Comparison of ENCODE assay signal across 13 mouse cellular contexts in the genomic region with DNA sequence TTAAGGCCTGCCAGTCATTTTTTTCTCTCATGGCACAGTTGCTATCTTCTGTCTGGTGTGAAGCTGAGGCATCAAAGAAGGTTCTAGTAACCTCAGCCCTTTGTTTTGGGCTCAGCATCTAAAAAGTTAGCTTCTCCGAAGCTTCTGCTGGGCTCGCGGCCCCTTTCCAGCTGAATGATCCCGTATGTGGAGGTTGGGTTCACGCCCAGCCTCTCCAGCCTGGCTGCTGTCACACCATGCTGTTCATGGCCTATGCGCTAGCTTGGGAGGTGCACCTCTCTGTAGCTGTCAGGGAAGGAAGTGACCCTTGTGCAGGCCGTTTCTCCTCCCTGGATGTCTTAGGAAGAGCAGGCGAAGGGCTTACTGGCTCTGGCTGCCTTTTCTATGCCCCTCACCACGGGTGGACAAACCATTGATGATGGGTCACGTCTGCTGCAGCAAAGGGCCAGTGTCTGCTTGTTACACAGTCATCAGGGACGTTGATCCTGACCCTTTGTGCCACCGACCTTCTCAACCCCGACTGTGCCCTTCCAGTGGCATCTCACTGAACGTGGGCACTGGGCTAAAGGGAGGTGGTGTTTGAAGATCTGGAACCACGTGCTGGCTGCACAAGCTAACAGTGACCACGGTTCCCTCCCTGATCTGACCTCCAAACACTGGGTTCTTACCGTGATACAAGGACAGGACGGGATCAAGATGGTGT. TPM values are rescaled to one million over a fixed set of nuclear protein-coding genes. Genes with fewer than 3 reads are reported as not detected.
DNase-seq lines count a peak whose midpoint lies in the region; ATAC-seq and TF ChIP-seq lines count a peak whose summit lies in the region.
"Had no signal": no experiment of that assay in that cellular context is flagged by ENCODE, and none has a peak within 500 bp of the region (broad histone marks: within the 10 kb centered on the region; RNA-seq: fewer than 3 reads in every experiment).

No protein-coding gene starts in this region.

- no peaks in the 10 kb centered on the region for H3K9me3 ChIP-seq in hindbrain, embryonic 10.5 days
- H3K9me3 ChIP-seq in hindbrain, embryonic 11.5 days (ENCODE audit: control insufficient read depth, low read length): no peaks in the 10 kb centered on the region
- no peaks in the 10 kb centered on the region for H3K9me3 ChIP-seq in embryonic facial prominence, embryonic 10.5 days
- H3K9me3 ChIP-seq in hindbrain, postnatal 0 days (ENCODE audit: low read length): no peaks in the 10 kb centered on the region
- H3K9me3 ChIP-seq: liver, embryonic 12.5 days had no signal

- no peak for TF ChIP-seq CTCF in hindbrain, postnatal 0 days (IDR thresholded peaks at IDR 0.05; ENCODE audit: low read depth)

- 69% methylated on average over 18 of the region's 18 CpGs for WGBS in hindbrain, embryonic 10.5 days
- 69% methylated on average over 18 of the region's 18 CpGs for WGBS in hindbrain, embryonic 11.5 days
- WGBS in embryonic facial prominence, embryonic 10.5 days: 78% methylated on average over 18 of the region's 18 CpGs
- 53% methylated on average over 18 of the region's 18 CpGs for WGBS in hindbrain, postnatal 0 days

- ATAC-seq in hindbrain, embryonic 11.5 days (ENCODE audit: low FRiP score): no peak
- no peak; the same call in 1 of the 2 replicates for ATAC-seq in hindbrain, postnatal 0 days
- ATAC-seq in monocyte, adult 5-6 weeks (replicated peaks; ENCODE audit: insufficient number of reproducible peaks, low FRiP score, low TSS enrichment, poor library complexity, severe bottlenecking): no peak
- ATAC-seq: liver, embryonic 12.5 days had no signal

- no peak overlapping the region for H3K4me3 ChIP-seq in hindbrain, embryonic 10.5 days
- no peak overlapping the region for H3K4me3 ChIP-seq in hindbrain, embryonic 11.5 days (ENCODE audit: low read depth, low read length)
- H3K4me3 ChIP-seq in embryonic facial prominence, embryonic 10.5 days: no peak overlapping the region
- H3K4me3 ChIP-seq in hindbrain, postnatal 0 days (ENCODE audit: low read length): no peak overlapping the region
- H3K4me3 ChIP-seq: liver, embryonic 12.5 days had no signal

- DNase-seq in hindbrain, embryonic 10.5 days (ENCODE audit: low spot score): no peak
- DNase-seq in hindbrain, embryonic 11.5 days (ENCODE audit: low spot score): no peak
- DNase-seq in 416B (ENCODE audit: low read depth): peak; percentile 31
- DNase-seq in embryonic facial prominence, embryonic 10.5 days (ENCODE audit: low spot score): no peak
- DNase-seq in hindbrain, postnatal 0 days (ENCODE audit: low spot score): peak; percentile 38
- DNase-seq in urinary bladder, postnatal 14 days (ENCODE audit: low spot score): no peak
- DNase-seq in cerebellum, adult 11-12 months: no peak
- DNase-seq: adrenal gland, postnatal 14 days; cerebellum, postnatal 25 days; thymus, postnatal 25 days had no signal

- H3K27ac ChIP-seq in hindbrain, embryonic 10.5 days: peak overlapping the region; percentile 46
- H3K27ac ChIP-seq in hindbrain, embryonic 11.5 days (ENCODE audit: low read depth, low read length): no peak overlapping the region
- H3K27ac ChIP-seq in embryonic facial prominence, embryonic 10.5 days (replicated peaks): peak overlapping the region; percentile 8; the same call in 1 of the 2 replicates
- peak overlapping the region; percentile 41 for H3K27ac ChIP-seq in hindbrain, postnatal 0 days
- H3K27ac ChIP-seq: kidney, postnatal 0 days; liver, embryonic 12.5 days had no signal

- no peaks in the 10 kb centered on the region for H3K27me3 ChIP-seq in hindbrain, embryonic 10.5 days (ENCODE audit: insufficient read depth, poor library complexity, severe bottlenecking)
- no peaks in the 10 kb centered on the region for H3K27me3 ChIP-seq in hindbrain, embryonic 11.5 days (ENCODE audit: control insufficient read depth, insufficient read depth, low read length)
- no peaks in the 10 kb centered on the region for H3K27me3 ChIP-seq in embryonic facial prominence, embryonic 10.5 days (replicated peaks; ENCODE audit: low read depth, poor library complexity, severe bottlenecking)
- H3K27me3 ChIP-seq in hindbrain, postnatal 0 days (ENCODE audit: insufficient read depth, low read length): no peaks in the 10 kb centered on the region
- H3K27me3 ChIP-seq: liver, embryonic 12.5 days had no signal

- H3K4me2 ChIP-seq in hindbrain, embryonic 11.5 days (replicated peaks; ENCODE audit: low read depth, low read length): no peak overlapping the region
- no peak overlapping the region for H3K4me2 ChIP-seq in hindbrain, postnatal 0 days (ENCODE audit: low read depth, low read length)
- H3K4me2 ChIP-seq: liver, embryonic 12.5 days had no signal

- no peak overlapping the region for H3K9ac ChIP-seq in hindbrain, embryonic 11.5 days (ENCODE audit: low read depth, low read length)
- no peak overlapping the region for H3K9ac ChIP-seq in hindbrain, postnatal 0 days (replicated peaks; ENCODE audit: low read length)
- H3K9ac ChIP-seq: liver, embryonic 12.5 days had no signal

- no peaks in the 10 kb centered on the region for H3K36me3 ChIP-seq in hindbrain, embryonic 10.5 days
- H3K36me3 ChIP-seq in hindbrain, embryonic 11.5 days (ENCODE audit: control insufficient read depth, insufficient read depth, low read length): no peaks in the 10 kb centered on the region
- no peaks in the 10 kb centered on the region for H3K36me3 ChIP-seq in embryonic facial prominence, embryonic 10.5 days (replicated peaks)
- H3K36me3 ChIP-seq in hindbrain, postnatal 0 days (ENCODE audit: insufficient read depth, low read length): no peaks in the 10 kb centered on the region
- H3K36me3 ChIP-seq: liver, embryonic 12.5 days had no signal

- H3K4me1 ChIP-seq in hindbrain, embryonic 10.5 days (replicated peaks): peaks cover 80% of the 10 kb centered on the region
- 0 out of 2 replicates have a peak, but pooled peaks cover 8% of the 10 kb centered on the region for H3K4me1 ChIP-seq in hindbrain, embryonic 11.5 days (replicated peaks; ENCODE audit: control insufficient read depth, insufficient read depth, low read length)
- peaks cover 72% of the 10 kb centered on the region for H3K4me1 ChIP-seq in embryonic facial prominence, embryonic 10.5 days
- peaks cover 14% of the 10 kb centered on the region for H3K4me1 ChIP-seq in hindbrain, postnatal 0 days (ENCODE audit: insufficient read depth, low read length)

RNA-seq across cellular contexts. Expression of gene Sept9, which starts 50.0 kb away (rescaled TPM):
- 186 and 206 TPM in 2 replicates for polyA plus RNA-seq in hindbrain, embryonic 10.5 days (2016; fragmentation: Nextera tagmentation; extraction: Ambion mirVana)
- 126 and 141 TPM in 2 replicates for polyA plus RNA-seq in hindbrain, embryonic 11.5 days (2014; fragmentation: Nextera tagmentation; extraction: Ambion mirVana)
- polyA plus RNA-seq in embryonic facial prominence, embryonic 10.5 days (2016; fragmentation: Nextera tagmentation; extraction: Ambion mirVana): 255 TPM in 2 replicates
- total RNA-seq in hindbrain, postnatal 0 days (2014; rRNA removed): 111 and 112 TPM in 2 replicates
- 88.8 and 89.8 TPM in 2 replicates for polyA plus RNA-seq in hindbrain, postnatal 0 days (2015; fragmentation: Nextera tagmentation; extraction: Ambion mirVana)
- 257 to 323 TPM (median 271 TPM) in 3 replicates for total RNA-seq in monocyte, adult 5-6 weeks (2017)

Comparison
In these comparisons a context has a peak if more than half of its experiments do, and no peak if none do; other contexts are left out.
1. DNase-seq: peak in 416B (single experiment) and hindbrain, postnatal 0 days (single experiment); none in hindbrain, embryonic 10.5 days (single experiment), hindbrain, embryonic 11.5 days (single experiment), embryonic facial prominence, embryonic 10.5 days (single experiment), urinary bladder, postnatal 14 days (single experiment) and cerebellum, adult 11-12 months (single experiment).